Mouse (Mus musculus) telencephalon, adult 2 months (tissue): Measurements from ENCODE around the gene Mrpl53.
"Not testable (repeated sequence)": the region's sequence is repeated elsewhere in the genome, so short reads cannot be mapped to it uniquely, and the experiment has no call there.

ENCODE experiments used
- DNase-seq: peaks from one replicate; pipeline ENCODE4 v3.0.0-alpha.2; 2011; ENCODE audit warnings: low read depth, low spot score

Mrpl53 gene

DNA sequence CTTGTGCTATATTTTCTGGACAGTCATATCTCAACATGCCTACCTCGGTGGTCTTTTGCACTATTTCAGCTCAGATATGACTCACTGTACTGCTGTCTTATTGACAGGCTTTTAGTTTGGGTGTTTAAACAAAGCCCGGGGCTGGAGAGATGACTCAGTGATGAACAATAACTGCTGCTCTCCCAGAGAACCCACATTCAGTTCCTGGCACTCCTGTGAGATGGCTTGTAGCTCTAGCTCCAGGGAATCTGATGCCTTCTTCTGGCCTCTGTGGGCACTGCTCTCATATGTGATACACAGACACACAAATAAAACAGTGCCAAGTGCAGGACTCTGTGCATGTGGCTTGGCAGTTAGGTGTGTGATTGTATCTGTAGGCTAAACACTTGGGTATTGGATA, 36.4 kb downstream of the Mrpl53 start:
- DNase-seq = no peak

DNA sequence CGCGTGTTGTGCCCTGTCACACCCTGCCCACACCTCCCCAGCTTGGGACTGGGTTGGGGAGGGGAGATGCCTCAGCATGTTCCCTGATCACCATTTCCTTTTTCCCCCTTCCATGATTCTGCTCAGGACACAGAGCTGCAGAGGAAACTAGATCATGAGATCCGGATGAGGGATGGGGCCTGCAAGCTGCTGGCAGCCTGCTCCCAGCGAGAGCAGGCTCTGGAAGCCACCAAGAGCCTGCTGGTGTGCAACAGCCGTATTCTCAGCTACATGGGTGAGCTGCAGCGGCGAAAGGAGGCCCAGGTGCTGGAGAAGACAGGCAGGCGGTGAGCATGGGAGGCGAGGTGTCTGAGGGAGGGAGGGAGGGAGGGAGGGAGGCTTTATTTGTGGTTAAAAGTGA, 37.0 kb downstream of the Mrpl53 start:
- peak; percentile 18 for DNase-seq

GRCm38 (mm10) chr6:83147280-83147679, 38.4 kb downstream of the Mrpl53 start:
- no peak for DNase-seq

DNA sequence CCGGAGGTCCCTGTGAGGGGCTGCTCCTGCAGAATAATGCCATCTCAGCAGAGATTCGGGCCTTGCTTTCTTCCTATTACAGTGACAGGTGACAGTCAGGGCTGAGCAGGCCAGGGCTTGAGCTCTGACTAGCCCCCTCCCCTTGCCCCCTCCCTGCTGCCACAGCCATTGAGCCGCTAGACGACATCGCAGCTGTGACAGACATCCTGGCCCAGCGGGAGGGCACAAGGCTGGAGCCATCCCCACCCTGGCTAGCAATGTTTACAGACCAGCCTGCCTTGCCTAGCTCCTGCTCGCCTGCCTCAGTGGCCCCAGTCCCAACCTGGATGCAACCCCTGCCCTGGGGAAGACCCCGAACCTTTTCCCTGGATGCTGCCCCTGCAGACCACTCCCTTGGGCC, 42.9 kb downstream of the Mrpl53 start:
- no peak for DNase-seq

- DNase-seq = no peak
Measured at GRCm38 (mm10) chr6:83153038-83153437, 44.2 kb downstream of the Mrpl53 start.

GRCm38 (mm10) chr6:83153485-83153884, 44.6 kb downstream of the Mrpl53 start:
- no peak for DNase-seq

DNA sequence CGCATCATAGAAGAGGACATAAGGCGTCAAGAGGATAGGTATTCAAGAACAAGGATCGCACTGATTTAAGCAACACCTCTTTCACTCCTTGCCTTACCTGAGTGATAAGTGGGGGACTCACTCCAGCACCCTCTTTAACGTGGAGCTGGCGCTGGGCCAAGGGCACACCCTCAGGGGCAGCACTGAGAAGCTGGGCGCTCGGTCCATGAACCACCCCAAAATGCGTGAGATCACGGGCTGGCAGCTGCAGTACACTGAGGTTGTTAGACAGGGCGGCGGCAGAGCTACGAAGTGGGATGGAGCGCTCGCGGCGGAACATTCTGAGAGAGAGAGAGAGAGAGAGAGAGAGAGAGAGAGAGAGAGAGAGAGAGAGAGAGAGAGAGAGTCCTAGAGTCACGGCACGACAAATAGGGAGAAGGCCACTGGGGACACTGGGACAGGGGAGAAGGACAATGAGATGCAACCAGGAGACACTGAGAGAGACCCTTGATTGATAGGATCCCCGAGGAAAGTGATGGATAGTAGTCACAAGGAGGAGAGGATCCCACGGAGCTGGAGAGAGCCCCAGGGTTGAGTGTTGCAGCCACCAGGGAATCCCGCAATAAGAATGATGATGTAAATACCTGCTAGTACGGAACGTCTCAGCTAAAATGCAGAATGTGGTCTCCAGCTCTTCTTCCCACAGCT, 46.9 kb downstream of the Mrpl53 start:
- DNase-seq = no peak

GRCm38 (mm10) chr6:83156259-83156684, 47.4 kb downstream of the Mrpl53 start, which contains the start of the genes Wdr54 and 1700003E16Rik:
TSS of gene Wdr54 (minus strand) at chr6:83156397.
TSS of gene 1700003E16Rik (plus strand) at chr6:83156404.
- no peak for DNase-seq

DNA sequence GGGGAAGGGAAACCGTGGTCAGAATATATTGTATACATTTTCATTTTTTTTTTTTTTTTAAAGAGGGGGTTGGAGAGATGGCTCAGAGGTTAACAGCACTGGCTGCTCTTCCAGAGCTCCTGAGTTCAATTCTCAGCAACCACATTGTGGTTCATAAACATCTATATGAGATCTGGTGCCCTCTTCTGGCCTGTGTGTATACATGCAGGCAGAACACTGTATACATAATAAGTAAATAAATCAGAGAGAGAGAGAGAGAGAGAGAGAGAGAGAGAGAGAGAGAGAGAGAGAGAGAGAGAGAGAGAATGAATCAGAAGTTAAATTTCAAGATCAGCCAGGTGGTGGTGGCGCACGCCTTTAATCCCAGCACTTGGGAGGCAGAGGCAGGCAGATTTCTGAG, 50.6 kb downstream of the Mrpl53 start:
- not testable (repeated sequence) for DNase-seq
